Mouse (Mus musculus) forebrain, embryonic 13.5 days (tissue): ENCODE results near the gene Rab11fip4. TPM values are rescaled to one million over a fixed set of nuclear protein-coding genes. Genes with fewer than 3 reads are reported as not detected.

ENCODE experiments used
- ATAC-seq: fragments of 200-750 bp; cut with Nextera tagmentation; 2 replicates; pipeline ENCODE4 v1.8.0; 2017
- H3K27ac ChIP-seq: fragments of 300-500 bp; sonication (generic); 2 replicates; pipeline ENCODE4 v1.5.1; 2015; ENCODE audit warnings: inconsistent platforms, mild to moderate bottlenecking, moderate library complexity
- H3K27me3 ChIP-seq: fragments of 300-500 bp; sonication (generic); 2 replicates; pipeline ENCODE4 v1.6.1; 2015; ENCODE audit warnings: mild to moderate bottlenecking, inconsistent platforms
- H3K36me3 ChIP-seq: fragments of 300-500 bp; sonication (generic); 2 replicates; pipeline ENCODE4 v1.6.1; 2015; ENCODE audit warnings: mild to moderate bottlenecking, inconsistent platforms; ENCODE audit not compliant: poor library complexity, severe bottlenecking
- H3K4me1 ChIP-seq: fragments of 300-500 bp; sonication (generic); 2 replicates; pipeline ENCODE4 v1.6.1; 2015; ENCODE audit warnings: inconsistent platforms
- H3K4me2 ChIP-seq: fragments of 300-500 bp; sonication (generic); 2 replicates; pipeline ENCODE4 v1.6.1; 2015; ENCODE audit warnings: inconsistent platforms, mild to moderate bottlenecking, moderate library complexity
- H3K4me3 ChIP-seq: fragments of 300-500 bp; sonication (generic); 2 replicates; pipeline ENCODE4 v1.5.1; 2015; ENCODE audit warnings: mild to moderate bottlenecking, inconsistent platforms
- H3K9ac ChIP-seq: fragments of 300-500 bp; sonication (generic); 2 replicates; pipeline ENCODE4 v1.6.1; 2015; ENCODE audit warnings: mild to moderate bottlenecking, inconsistent platforms
- H3K9me3 ChIP-seq: fragments of 300-500 bp; sonication (generic); replicated peaks from 2 replicates; pipeline ENCODE4 v1.6.1; 2016; ENCODE audit warnings: inconsistent platforms
- WGBS: fragments of 180-500 bp; shearing (Covaris S2); methylation state at CpG from one replicate; pipeline ENCODE4 v1.1.7; 2015; 5-methylcytosine and 5-hydroxymethylcytosine counted together
- polyA plus RNA-seq: library from polyadenylated mRNA; unstranded; fragments of >200 nt; fragmentation: Nextera tagmentation; extraction: Ambion mirVana; gene quantifications from 2 replicates; pipeline ENCODE4 v1.2.1, GENCODE M21; 2015

The Rab11fip4 gene
- polyA plus RNA-seq, 1 experiment from 2014 or later, result 16.2 TPM

- Histone ChIP-seq H3K4me1 (peaks cover 21% of the 10 kb centered on the region), H3K36me3 (no peaks in the 10 kb centered on the region), H3K4me2 (peak overlapping the region; percentile 99), H3K4me3 (peak overlapping the region; percentile 67), H3K27me3 (peaks cover 59% of the 10 kb centered on the region), H3K9ac (peak overlapping the region; percentile 70), H3K27ac (no peak overlapping the region), H3K9me3 (no peaks in the 10 kb centered on the region)
- WGBS, result under 1% methylated on average over 82 of the region's 106 CpGs
- peak; percentile 86 for ATAC-seq
Observed at GRCm38 (mm10) chr11:79710868-79711765, 120.1 kb downstream of the Rab11fip4 start.

GRCm38 (mm10) chr11:79711766-79712369, 120.9 kb downstream of the Rab11fip4 start:
- 2% methylated on average over 46 of the region's 46 CpGs for WGBS
- H3K36me3 ChIP-seq, result no peaks in the 10 kb centered on the region
- peak overlapping the region; percentile 70 for H3K9ac ChIP-seq
- no peak overlapping the region for H3K27ac ChIP-seq
- H3K4me2 ChIP-seq, result peak overlapping the region; percentile 99
- H3K9me3 ChIP-seq, result no peaks in the 10 kb centered on the region
- peak overlapping the region; percentile 67 for H3K4me3 ChIP-seq
- peaks cover 63% of the 10 kb centered on the region for H3K27me3 ChIP-seq
- H3K4me1 ChIP-seq, result peaks cover 25% of the 10 kb centered on the region
- ATAC-seq, result peak; percentile 19; the same call in 1 of the 2 replicates

DNA sequence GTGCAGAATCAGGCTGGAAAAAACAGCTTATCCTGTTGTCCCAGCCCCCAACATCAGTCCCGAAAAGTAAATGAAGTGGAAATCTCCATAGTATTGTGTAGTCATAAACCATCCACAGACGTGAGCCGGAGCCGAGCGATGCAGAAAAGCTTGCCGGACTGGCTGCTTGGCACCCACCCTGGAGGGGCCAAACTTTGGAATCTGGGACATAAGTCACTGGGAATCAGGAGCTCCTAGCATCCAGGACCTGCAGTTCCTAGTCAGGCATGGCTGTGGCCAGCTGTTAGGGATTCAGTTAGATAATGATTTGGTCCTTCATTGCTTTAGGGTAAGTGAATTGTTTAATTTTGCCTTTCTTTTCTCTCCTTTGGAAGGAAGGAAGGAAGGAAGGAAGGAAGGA, 122.2 kb downstream of the Rab11fip4 start:
- 44% methylated on average over 6 of the region's 6 CpGs for WGBS
- H3K4me2 ChIP-seq, result no peak overlapping the region; the same call in 1 of the 2 replicates

DNA sequence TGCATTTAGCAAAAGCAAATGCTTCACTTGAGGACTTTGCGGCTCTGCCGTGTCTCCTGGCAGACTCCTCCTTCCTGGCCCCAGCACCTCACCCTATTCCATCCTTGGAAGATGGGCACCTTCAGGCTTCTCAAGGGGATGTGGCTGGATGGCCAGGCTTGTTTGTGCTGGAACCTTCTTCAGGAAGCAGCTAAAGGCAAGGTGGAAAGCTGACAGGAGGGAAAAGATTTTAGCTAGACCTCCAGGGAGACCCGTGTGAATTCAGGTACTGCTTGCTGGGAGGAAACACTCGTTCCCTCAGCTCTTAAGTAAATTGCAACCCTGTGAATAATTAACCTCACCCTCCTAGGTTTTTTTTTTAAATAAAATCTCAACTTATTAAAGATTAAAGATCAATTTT, 122.7 kb downstream of the Rab11fip4 start:
- Histone ChIP-seq H3K36me3 (no peaks in the 10 kb centered on the region), H3K27ac (no peak overlapping the region), H3K4me2 (no peak overlapping the region), H3K9me3 (no peaks in the 10 kb centered on the region), H3K4me3 (no peak overlapping the region), H3K27me3 (peaks cover 65% of the 10 kb centered on the region), H3K9ac (no peak overlapping the region), H3K4me1 (peaks cover 40% of the 10 kb centered on the region)
- ATAC-seq, result no peak
- WGBS, result 55% methylated on average over 4 of the region's 4 CpGs

More for the DNA sequence above, 122.2 kb downstream of the Rab11fip4 start:
- Histone ChIP-seq H3K27ac (no peak overlapping the region), H3K27me3 (peaks cover 65% of the 10 kb centered on the region), H3K36me3 (no peaks in the 10 kb centered on the region), H3K9me3 (no peaks in the 10 kb centered on the region), H3K4me3 (no peak overlapping the region), H3K4me1 (peaks cover 35% of the 10 kb centered on the region), H3K9ac (no peak overlapping the region)
- ATAC-seq, result no peak

DNA sequence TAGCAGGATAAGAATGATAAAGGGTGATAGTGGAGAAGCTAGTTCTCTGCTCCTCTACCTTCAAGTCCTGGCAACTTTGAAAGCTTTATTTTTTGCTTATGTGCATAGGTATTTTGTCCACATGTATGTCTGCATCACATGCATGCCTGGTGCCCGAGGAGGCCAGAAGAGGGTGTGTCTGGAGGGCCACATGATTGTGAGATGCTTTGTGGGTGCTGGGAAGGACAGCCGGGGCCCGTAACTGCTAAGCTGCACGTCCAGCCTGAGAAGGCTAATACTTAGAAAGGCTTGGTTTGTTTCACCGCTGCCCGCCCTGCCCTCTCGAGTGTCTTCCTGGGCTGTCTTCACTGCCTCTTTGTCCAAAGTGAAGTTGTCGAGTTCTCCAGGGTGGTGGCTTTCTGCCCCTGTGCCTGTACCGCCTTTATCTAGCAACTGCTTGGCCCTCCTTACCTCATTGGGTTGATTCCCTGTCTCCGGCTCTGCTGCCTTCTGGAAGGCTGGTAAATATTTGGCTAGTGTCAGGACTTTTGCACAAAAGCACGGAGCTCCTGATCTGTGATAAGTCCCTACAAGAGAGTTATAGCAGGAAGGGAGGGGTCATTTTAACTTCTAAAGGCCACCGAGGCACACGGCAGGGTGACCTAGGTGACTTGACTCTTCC, 123.2 kb downstream of the Rab11fip4 start:
- no peak overlapping the region for H3K4me2 ChIP-seq
- H3K4me3 ChIP-seq, result no peak overlapping the region
- WGBS, result 79% methylated on average over 13 of the region's 13 CpGs
- H3K27me3 ChIP-seq, result peaks cover 60% of the 10 kb centered on the region
- no peaks in the 10 kb centered on the region for H3K36me3 ChIP-seq
- no peak overlapping the region for H3K9ac ChIP-seq
- H3K27ac ChIP-seq, result no peak overlapping the region
- no peak for ATAC-seq
- H3K9me3 ChIP-seq, result no peaks in the 10 kb centered on the region
- peaks cover 44% of the 10 kb centered on the region for H3K4me1 ChIP-seq

DNA sequence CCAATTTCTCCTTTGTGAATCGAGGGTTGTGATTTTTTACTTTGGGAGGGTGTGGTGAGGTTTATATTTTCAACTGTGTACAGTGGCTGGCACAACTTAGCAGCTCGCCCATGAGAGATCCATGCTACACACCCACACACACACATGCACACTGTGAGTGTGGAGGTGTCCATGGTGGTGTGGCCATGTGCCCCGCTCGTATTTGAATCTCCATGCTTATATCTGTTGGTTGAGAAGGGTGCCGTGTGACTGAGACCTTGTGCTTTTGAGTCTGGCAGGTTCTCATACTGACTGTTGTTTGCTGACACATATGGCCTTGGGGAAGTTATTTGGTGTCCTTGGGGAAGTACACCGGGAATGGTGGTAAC, 123.7 kb downstream of the Rab11fip4 start:
- H3K9ac ChIP-seq, result no peak overlapping the region
- peaks cover 55% of the 10 kb centered on the region for H3K27me3 ChIP-seq
- no peak for ATAC-seq
- H3K27ac ChIP-seq, result no peak overlapping the region
- H3K9me3 ChIP-seq, result no peaks in the 10 kb centered on the region
- peaks cover 44% of the 10 kb centered on the region for H3K4me1 ChIP-seq
- WGBS, result 94% methylated on average over 6 of the region's 6 CpGs
- no peaks in the 10 kb centered on the region for H3K36me3 ChIP-seq
- H3K4me2 ChIP-seq, result no peak overlapping the region
- H3K4me3 ChIP-seq, result no peak overlapping the region

DNA sequence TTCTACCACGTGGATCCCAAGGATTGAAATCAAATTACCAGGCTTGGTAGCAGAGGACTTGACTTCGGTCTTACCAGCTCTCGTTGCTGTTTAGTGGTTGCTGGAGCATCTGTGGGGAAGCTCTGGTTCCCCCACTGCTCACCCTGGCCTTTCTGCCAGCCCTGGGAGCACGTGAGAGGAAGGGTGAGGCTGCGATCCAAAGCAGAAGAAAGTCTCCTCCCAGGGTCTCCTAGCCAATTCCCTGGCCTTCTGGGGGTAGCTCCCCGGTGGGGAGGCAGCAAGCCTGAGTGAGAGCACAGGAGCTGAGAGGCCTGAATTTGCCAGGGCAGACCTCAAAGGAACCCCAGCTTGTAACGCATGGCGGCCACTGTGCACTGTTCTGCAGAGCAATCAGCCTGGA, 124.3 kb downstream of the Rab11fip4 start:
- H3K36me3 ChIP-seq, result no peaks in the 10 kb centered on the region
- H3K27me3 ChIP-seq, result peaks cover 49% of the 10 kb centered on the region
- no peak for ATAC-seq
- H3K4me1 ChIP-seq, result peaks cover 45% of the 10 kb centered on the region
- no peak overlapping the region for H3K27ac ChIP-seq
- no peaks in the 10 kb centered on the region for H3K9me3 ChIP-seq
- H3K4me2 ChIP-seq, result no peak overlapping the region
- H3K4me3 ChIP-seq, result no peak overlapping the region
- 82% methylated on average over 8 of the region's 8 CpGs for WGBS
- H3K9ac ChIP-seq, result no peak overlapping the region

- H3K4me1 ChIP-seq, result peaks cover 46% of the 10 kb centered on the region
- WGBS, result 88% methylated on average over 6 of the region's 6 CpGs
- no peak for ATAC-seq
Observed at GRCm38 (mm10) chr11:79715733-79716452, 124.9 kb downstream of the Rab11fip4 start.

DNA sequence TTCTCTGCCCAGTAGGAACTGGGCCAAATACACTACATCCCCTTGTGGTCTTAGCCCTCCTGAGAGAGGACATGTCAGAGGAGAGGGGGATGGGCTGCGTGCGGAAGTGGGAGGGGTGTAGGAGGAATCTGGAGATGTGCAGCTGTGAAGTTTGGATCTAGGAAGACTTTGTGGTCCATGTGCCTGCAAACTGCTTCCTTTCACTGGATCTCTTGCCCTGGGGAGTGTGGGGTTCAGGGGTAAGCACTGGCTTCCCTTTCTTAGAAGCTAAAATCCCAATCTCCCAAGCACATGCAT, 125.4 kb downstream of the Rab11fip4 start:
- H3K4me1 ChIP-seq, result peaks cover 49% of the 10 kb centered on the region
- no peak overlapping the region for H3K4me3 ChIP-seq
- no peak overlapping the region for H3K4me2 ChIP-seq
- H3K36me3 ChIP-seq, result no peaks in the 10 kb centered on the region
- 85% methylated on average over 2 of the region's 2 CpGs for WGBS
- no peak overlapping the region for H3K27ac ChIP-seq
- no peak overlapping the region for H3K9ac ChIP-seq
- peaks cover 40% of the 10 kb centered on the region for H3K27me3 ChIP-seq
- H3K9me3 ChIP-seq, result no peaks in the 10 kb centered on the region
- no peak for ATAC-seq

More at GRCm38 (mm10) chr11:79715733-79716452, 124.9 kb downstream of the Rab11fip4 start:
- Histone ChIP-seq H3K27me3 (peaks cover 45% of the 10 kb centered on the region), H3K9ac (no peak overlapping the region), H3K27ac (no peak overlapping the region), H3K36me3 (no peaks in the 10 kb centered on the region), H3K4me2 (no peak overlapping the region), H3K9me3 (no peaks in the 10 kb centered on the region), H3K4me3 (no peak overlapping the region)

GRCm38 (mm10) chr11:79717271-79717670, 126.3 kb downstream of the Rab11fip4 start:
- H3K9ac ChIP-seq, result no peak overlapping the region
- H3K9me3 ChIP-seq, result no peaks in the 10 kb centered on the region
- H3K4me2 ChIP-seq, result no peak overlapping the region
- no peaks in the 10 kb centered on the region for H3K36me3 ChIP-seq
- WGBS, result 73% methylated on average over 3 of the region's 3 CpGs
- ATAC-seq, result no peak
- H3K4me1 ChIP-seq, result peaks cover 41% of the 10 kb centered on the region
- H3K27ac ChIP-seq, result no peak overlapping the region
- no peak overlapping the region for H3K4me3 ChIP-seq
- peaks cover 31% of the 10 kb centered on the region for H3K27me3 ChIP-seq

DNA sequence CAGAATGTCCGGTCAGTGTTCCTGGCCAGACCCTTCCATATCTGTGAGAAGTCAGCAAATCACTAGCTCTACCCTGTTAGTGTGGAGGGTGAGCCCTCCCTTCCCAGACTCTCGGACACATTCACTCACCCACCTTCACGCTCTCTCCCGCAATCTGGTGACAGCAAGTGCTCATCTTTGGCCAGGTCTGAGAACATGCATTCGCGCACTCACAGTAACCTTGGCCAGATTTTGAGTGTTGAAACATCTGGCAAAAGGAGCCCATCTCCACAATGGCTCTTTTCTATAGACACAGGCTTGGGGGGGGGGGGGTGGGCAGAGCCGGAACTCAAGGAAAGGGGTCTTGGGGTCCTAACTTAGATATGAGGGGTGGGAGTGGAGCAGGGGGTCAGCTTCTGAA, 126.8 kb downstream of the Rab11fip4 start:
- Histone ChIP-seq H3K36me3 (no peaks in the 10 kb centered on the region), H3K4me3 (no peak overlapping the region), H3K27me3 (peaks cover 26% of the 10 kb centered on the region), H3K9me3 (no peaks in the 10 kb centered on the region), H3K4me1 (peaks cover 41% of the 10 kb centered on the region), H3K27ac (no peak overlapping the region), H3K4me2 (peak overlapping the region; percentile 5; the same call in 1 of the 2 replicates), H3K9ac (no peak overlapping the region)
- 69% methylated on average over 7 of the region's 7 CpGs for WGBS
- no peak for ATAC-seq
